Mouse (Mus musculus) intestine, postnatal 0 days (tissue): ENCODE results near the gene Foxk1. TPM values are rescaled to one million over a fixed set of nuclear protein-coding genes. Genes with fewer than 3 reads are reported as not detected.

Experiments
- ATAC-seq: fragments of 200-750 bp; cut with Nextera tagmentation; 2 replicates; pipeline ENCODE4 v1.8.0; 2017; ENCODE audit warnings: mild to moderate bottlenecking, moderate TSS enrichment, moderate library complexity
- H3K27ac ChIP-seq: fragments of 300-500 bp; sonication (generic); 2 replicates; pipeline ENCODE4 v1.5.1; 2014; ENCODE audit warnings: mild to moderate bottlenecking, low read depth, low read length, moderate library complexity
- H3K27me3 ChIP-seq: fragments of 300-500 bp; sonication (generic); replicated peaks from 2 replicates; pipeline ENCODE4 v1.6.1; 2014; ENCODE audit warnings: low read length, mixed read lengths; ENCODE audit not compliant: control insufficient read depth, insufficient read depth
- H3K36me3 ChIP-seq: fragments of 300-500 bp; sonication (generic); 2 replicates; pipeline ENCODE4 v1.6.1; 2014; ENCODE audit warnings: mild to moderate bottlenecking, moderate library complexity; ENCODE audit not compliant: control insufficient read depth, insufficient read depth
- H3K4me1 ChIP-seq: fragments of 300-500 bp; sonication (generic); replicated peaks from 2 replicates; pipeline ENCODE4 v1.6.1; 2014; ENCODE audit warnings: antibody characterized with exemption, low read length, mixed read lengths; ENCODE audit not compliant: control insufficient read depth, insufficient read depth
- H3K4me2 ChIP-seq: fragments of 300-500 bp; sonication (generic); replicated peaks from 2 replicates; pipeline ENCODE4 v1.6.1; 2014; ENCODE audit warnings: low read depth, mild to moderate bottlenecking, moderate library complexity
- H3K4me3 ChIP-seq: fragments of 300-500 bp; sonication (generic); 2 replicates; pipeline ENCODE4 v1.5.1; 2014; ENCODE audit warnings: low read depth, low read length
- H3K9ac ChIP-seq: fragments of 300-500 bp; sonication (generic); 2 replicates; pipeline ENCODE4 v1.6.1; 2014; ENCODE audit warnings: mild to moderate bottlenecking, low read depth, low read length
- H3K9me3 ChIP-seq: fragments of 300-500 bp; sonication (generic); 2 replicates; pipeline ENCODE4 v1.6.1; 2016; ENCODE audit warnings: mixed run types; ENCODE audit not compliant: control insufficient read depth
- CTCF ChIP-seq: sonication (generic); IDR thresholded peaks from 2 replicates; pipeline ENCODE4 v1.5.1; 2016; ENCODE audit warnings: low read depth, mild to moderate bottlenecking, control low read depth, antibody characterized with exemption, moderate library complexity
- WGBS: fragments of 180-500 bp; shearing (Covaris S2); extraction: QIAGEN DNeasy Blood & Tissue Kit; methylation state at CpG from one replicate; pipeline ENCODE4 v1.1.7; 2014; 5-methylcytosine and 5-hydroxymethylcytosine counted together
- polyA plus RNA-seq: library from polyadenylated mRNA; unstranded; fragments of >200 nt; fragmentation: Nextera tagmentation; extraction: Ambion mirVana; gene quantifications from 2 replicates; pipeline ENCODE4 v1.2.1, GENCODE M21; 2015

Gene Foxk1
- polyA plus RNA-seq, 1 experiment from 2014 or later = 2.6 TPM

DNA sequence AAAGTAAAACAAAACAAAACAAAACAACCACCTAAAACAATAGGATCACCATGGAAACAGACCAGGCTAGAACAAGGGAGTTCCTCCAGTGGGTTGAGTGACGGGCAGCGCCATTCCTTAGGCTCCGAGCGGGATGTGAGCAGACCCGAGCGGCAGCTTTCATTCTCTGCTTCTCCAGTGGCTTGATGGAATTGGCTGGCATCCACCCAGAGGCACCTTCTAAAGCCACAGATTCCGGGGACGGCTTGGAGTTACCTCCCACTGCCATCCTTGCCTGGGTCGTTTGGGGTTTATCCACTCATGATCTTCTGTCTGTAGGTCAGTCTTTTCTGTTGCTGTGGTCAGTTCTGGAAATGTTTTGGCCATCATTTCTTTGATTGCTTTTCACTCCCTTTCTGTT lies 19.6 kb downstream of the Foxk1 start:
- H3K4me1 ChIP-seq = peaks cover 24% of the 10 kb centered on the region
- no peak overlapping the region; the same call in 1 of the 2 replicates for H3K4me2 ChIP-seq
- H3K9ac ChIP-seq = no peak overlapping the region
- TF ChIP-seq CTCF = no peak
- H3K9me3 ChIP-seq = no peaks in the 10 kb centered on the region
- no peaks in the 10 kb centered on the region for H3K27me3 ChIP-seq
- H3K4me3 ChIP-seq = no peak overlapping the region
- ATAC-seq = no peak
- WGBS = 83% methylated on average over 9 of the region's 9 CpGs
- peaks cover 16% of the 10 kb centered on the region; the same call in 1 of the 2 replicates for H3K36me3 ChIP-seq
- H3K27ac ChIP-seq = peak overlapping the region; percentile 68

DNA sequence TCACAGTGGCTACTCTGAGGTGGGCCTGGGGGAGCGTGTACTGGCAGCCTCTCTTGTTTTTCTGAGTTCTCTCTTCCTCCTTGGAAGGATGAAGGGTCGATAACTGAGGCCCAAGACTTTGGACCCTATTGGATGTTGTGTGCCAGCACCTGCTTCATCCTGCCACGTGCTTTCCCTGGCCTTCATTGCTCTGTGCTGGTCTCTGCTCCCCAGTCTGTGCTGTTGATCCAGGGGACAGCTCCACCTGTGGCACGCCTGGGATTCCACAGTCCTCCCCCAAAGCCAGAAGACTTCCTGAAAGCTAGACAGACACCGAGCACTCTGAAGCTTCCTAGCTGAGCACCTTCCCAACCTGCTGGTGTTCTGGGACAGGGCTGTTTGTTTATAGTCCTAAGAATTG lies 20.6 kb downstream of the Foxk1 start:
- peak overlapping the region; percentile 68 for H3K27ac ChIP-seq
- peak; percentile 81 for ATAC-seq

DNA sequence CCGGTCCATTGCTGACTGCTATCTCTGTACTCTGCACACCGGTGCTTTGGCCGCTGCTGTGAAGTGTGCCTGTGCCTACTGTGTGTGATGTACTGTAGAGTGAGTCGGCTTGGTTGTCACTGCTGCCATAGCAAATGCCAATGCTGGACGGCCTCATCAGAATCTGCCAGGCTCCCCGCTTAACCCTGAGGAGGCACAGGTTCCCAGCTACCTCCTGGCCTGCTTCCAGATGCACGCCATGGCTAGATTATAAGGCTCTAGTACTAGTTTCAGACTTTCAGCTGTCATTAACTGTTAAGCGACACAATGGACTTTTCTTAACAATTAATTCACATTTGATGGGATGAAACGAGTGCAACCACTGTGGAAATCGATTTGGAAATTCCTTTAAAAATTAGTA lies 21.8 kb downstream of the Foxk1 start:
- Histone ChIP-seq H3K9me3 (no peaks in the 10 kb centered on the region), H3K4me1 (peaks cover 30% of the 10 kb centered on the region), H3K4me3 (no peak overlapping the region), H3K36me3 (peaks cover 16% of the 10 kb centered on the region; the same call in 1 of the 2 replicates), H3K27me3 (no peaks in the 10 kb centered on the region), H3K27ac (no peak overlapping the region), H3K4me2 (no peak overlapping the region), H3K9ac (no peak overlapping the region)
- ATAC-seq = no peak
- no peak for TF ChIP-seq CTCF
- WGBS = 90% methylated on average over 10 of the region's 10 CpGs

More for the DNA sequence above, 20.6 kb downstream of the Foxk1 start:
- Histone ChIP-seq H3K27me3 (no peaks in the 10 kb centered on the region), H3K36me3 (peaks cover 16% of the 10 kb centered on the region; the same call in 1 of the 2 replicates), H3K4me2 (peak overlapping the region; percentile 38; the same call in 1 of the 2 replicates), H3K4me1 (peaks cover 29% of the 10 kb centered on the region), H3K9ac (no peak overlapping the region), H3K4me3 (no peak overlapping the region), H3K9me3 (no peaks in the 10 kb centered on the region)
- TF ChIP-seq CTCF = peak; percentile 57
- 36% methylated on average over 5 of the region's 5 CpGs for WGBS

DNA sequence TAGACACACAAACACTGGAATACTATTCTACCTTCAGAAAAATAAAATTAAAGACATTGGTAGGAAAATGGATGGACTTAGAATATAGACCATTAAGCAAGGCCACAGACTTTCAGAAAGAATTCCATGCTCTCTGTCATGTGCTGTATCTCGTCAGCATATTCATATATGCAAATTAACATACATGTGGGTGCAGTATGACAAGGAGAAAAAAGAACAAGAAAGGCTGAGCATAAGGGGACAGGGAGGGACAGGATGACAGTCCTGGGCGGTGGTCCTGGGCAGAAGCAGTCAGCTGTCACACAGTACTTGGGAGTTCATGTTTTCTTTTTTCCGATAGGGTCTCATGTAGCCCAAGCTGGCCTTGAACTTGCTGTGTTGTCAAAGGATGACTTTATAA lies 22.4 kb downstream of the Foxk1 start:
- H3K4me3 ChIP-seq = no peak overlapping the region
- ATAC-seq = no peak
- H3K27me3 ChIP-seq = no peaks in the 10 kb centered on the region
- 64% methylated on average over 3 of the region's 3 CpGs for WGBS
- no peaks in the 10 kb centered on the region for H3K9me3 ChIP-seq
- H3K27ac ChIP-seq = no peak overlapping the region; the same call in 1 of the 2 replicates
- no peak for TF ChIP-seq CTCF
- H3K4me2 ChIP-seq = no peak overlapping the region
- H3K4me1 ChIP-seq = peaks cover 30% of the 10 kb centered on the region
- no peak overlapping the region for H3K9ac ChIP-seq
- peaks cover 16% of the 10 kb centered on the region; the same call in 1 of the 2 replicates for H3K36me3 ChIP-seq

DNA sequence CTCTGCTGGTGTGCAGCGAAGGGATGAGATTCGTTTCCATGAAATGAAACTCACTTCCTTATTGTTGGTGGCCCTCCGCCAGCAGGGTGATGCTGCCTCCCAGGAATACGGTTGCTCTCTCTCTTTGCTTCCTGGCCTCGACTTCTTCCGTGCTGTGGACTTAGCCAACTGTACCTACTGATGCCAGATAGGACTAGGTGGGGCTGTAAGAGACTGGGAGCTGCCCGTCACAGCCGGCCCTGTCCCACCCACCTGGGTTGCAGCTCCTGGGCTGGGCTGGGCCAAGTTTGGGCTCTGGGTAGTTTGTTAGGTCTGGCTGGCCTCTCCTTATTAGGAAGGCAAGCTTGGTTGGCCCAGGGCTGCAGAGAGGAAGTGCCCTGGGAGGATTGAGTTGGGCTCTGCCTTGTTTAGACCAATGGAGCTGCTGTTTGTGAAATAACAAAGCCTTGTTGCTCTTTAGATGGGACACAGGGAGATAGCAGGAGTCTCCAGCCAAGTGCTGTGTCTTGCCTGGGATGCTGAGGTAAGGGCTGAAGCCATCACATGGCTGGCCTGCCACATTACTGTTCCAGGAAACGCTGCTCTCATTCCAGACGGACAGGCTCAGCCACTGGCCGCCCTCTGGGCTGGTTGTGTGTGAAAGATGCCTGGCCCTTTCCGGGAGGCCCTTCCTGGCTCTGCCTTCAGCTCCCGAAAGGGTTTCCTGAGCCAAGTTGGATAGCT lies 23.5 kb downstream of the Foxk1 start:
- Histone ChIP-seq H3K4me2 (peak overlapping the region; percentile 46), H3K4me1 (peaks cover 30% of the 10 kb centered on the region), H3K9me3 (no peaks in the 10 kb centered on the region), H3K36me3 (peaks cover 13% of the 10 kb centered on the region; the same call in 1 of the 2 replicates), H3K4me3 (no peak overlapping the region), H3K27me3 (no peaks in the 10 kb centered on the region), H3K27ac (peak overlapping the region; percentile 87), H3K9ac (peak overlapping the region; percentile 18; the same call in 1 of the 2 replicates)
- WGBS = 7% methylated on average over 13 of the region's 13 CpGs
- TF ChIP-seq CTCF = peak; percentile 35
- peak; percentile 79 for ATAC-seq

DNA sequence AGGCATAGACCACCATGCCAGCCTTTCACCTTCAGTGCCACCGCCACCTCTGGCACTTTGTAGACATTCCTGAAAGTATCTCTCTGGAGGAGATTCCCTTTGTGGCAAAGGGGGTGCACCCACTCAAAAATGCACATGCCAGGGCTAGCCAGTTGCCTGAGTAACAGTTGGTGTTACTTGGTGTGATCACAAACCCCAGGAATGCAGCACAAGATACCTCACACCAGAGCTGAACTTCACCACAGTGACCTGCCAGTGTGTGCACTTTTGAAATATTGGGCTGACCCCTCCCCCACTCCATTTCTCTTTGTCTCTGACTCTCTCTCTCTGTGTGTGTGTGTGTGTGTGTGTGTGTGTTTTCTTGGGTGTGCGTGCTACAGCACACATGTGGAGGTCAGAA lies 25.2 kb downstream of the Foxk1 start:
- 94% methylated on average over 2 of the region's 2 CpGs for WGBS
- no peak overlapping the region for H3K4me2 ChIP-seq
- H3K27ac ChIP-seq = no peak overlapping the region
- TF ChIP-seq CTCF = no peak
- ATAC-seq = no peak
- H3K27me3 ChIP-seq = no peaks in the 10 kb centered on the region
- peaks cover 4% of the 10 kb centered on the region; the same call in 1 of the 2 replicates for H3K36me3 ChIP-seq
- H3K4me1 ChIP-seq = peaks cover 30% of the 10 kb centered on the region
- no peaks in the 10 kb centered on the region for H3K9me3 ChIP-seq
- no peak overlapping the region for H3K4me3 ChIP-seq
- H3K9ac ChIP-seq = no peak overlapping the region
